Mouse (Mus musculus) MEL (cell line): ENCODE measurements at regions not wholly inside any gene's neighbourhood (a gene's known extent, or its start where the extent isn't known, plus 50 kb on each side); places are given as distances from the start of the nearest gene placed in this dataset.

Experiments used
- CTCF ChIP-seq, 3 experiments: IDR thresholded peaks in 2 of 3; conservative IDR thresholded peaks in 1 of 3; 2 replicates each; pipeline ENCODE4 v1.5.1; 2011 to 2012; ENCODE audit warnings: low read length in 3 of 3, low read depth in 2 of 3, mild to moderate bottlenecking in 2 of 3, improper control_type of control experiment in 1 of 3, inconsistent platforms in 1 of 3, mixed read lengths in 1 of 3, moderate library complexity in 1 of 3; ENCODE audit not compliant: control insufficient read depth in 1 of 3, insufficient read depth in 1 of 3, poor library complexity in 1 of 3, severe bottlenecking in 1 of 3
- E2F4 ChIP-seq: IDR thresholded peaks from 2 replicates; pipeline ENCODE4 v1.6.1; 2011; ENCODE audit warnings: low read depth, low read length, improper control_type of control experiment, borderline replicate concordance
- ELF1 ChIP-seq: IDR thresholded peaks from 2 replicates; pipeline ENCODE4 v1.6.1; 2014; ENCODE audit warnings: low read depth, mild to moderate bottlenecking, inconsistent platforms, low read length, improper control_type of control experiment, moderate library complexity
- EP300 ChIP-seq, 2 experiments: IDR thresholded peaks; 2 replicates each; pipeline ENCODE4 v1.6.1; 2011; ENCODE audit warnings: improper control_type of control experiment in 2 of 2, low read length in 2 of 2, low read depth in 1 of 2, mild to moderate bottlenecking in 1 of 2
- GATA1 ChIP-seq: IDR thresholded peaks from 2 replicates; pipeline ENCODE4 v1.6.1; 2011; ENCODE audit warnings: low read depth, low read length, improper control_type of control experiment
- HCFC1 ChIP-seq: IDR thresholded peaks from 2 replicates; pipeline ENCODE4 v1.6.1; 2012; ENCODE audit warnings: low read depth, mild to moderate bottlenecking, inconsistent platforms, low read length, improper control_type of control experiment, moderate library complexity
- POLR2A ChIP-seq, 2 experiments: IDR thresholded peaks; 2 replicates each; pipeline ENCODE4 v1.6.1; 2011 to 2012; ENCODE audit warnings: low read length in 2 of 2, mild to moderate bottlenecking in 2 of 2, control low read depth in 1 of 2, improper control_type of control experiment in 1 of 2, low read depth in 1 of 2, moderate library complexity in 1 of 2; ENCODE audit not compliant: control insufficient read depth in 1 of 2, insufficient read depth in 1 of 2, poor library complexity in 1 of 2
- POLR2AphosphoS2 ChIP-seq: IDR thresholded peaks from 2 replicates; pipeline ENCODE4 v1.6.1; 2011; ENCODE audit warnings: low read length, improper control_type of control experiment
- SIN3A ChIP-seq: IDR thresholded peaks from 2 replicates; pipeline ENCODE4 v1.6.1; 2012; ENCODE audit warnings: low read length, improper control_type of control experiment, inconsistent platforms
- TBP ChIP-seq: IDR thresholded peaks from 2 replicates; pipeline ENCODE4 v1.8.0; 2011; ENCODE audit warnings: low read depth, low read length, improper control_type of control experiment
- USF1 ChIP-seq: IDR thresholded peaks from 2 replicates; pipeline ENCODE4 v1.6.1; 2014; ENCODE audit warnings: low read depth, mild to moderate bottlenecking, inconsistent platforms, low read length, improper control_type of control experiment, moderate library complexity
- ZNF384 ChIP-seq: IDR thresholded peaks from 2 replicates; pipeline ENCODE4 v1.6.1; 2012; ENCODE audit warnings: low read depth, mild to moderate bottlenecking, inconsistent platforms, low read length, improper control_type of control experiment

- TF ChIP-seq POLR2A (IDR thresholded peaks at IDR 0.05; ENCODE audit: control insufficient read depth in 1 of 2, insufficient read depth in 1 of 2, low read depth in 1 of 2, low read length in 2 of 2, poor library complexity in 1 of 2) (no peak), TBP (no peak), CTCF (IDR thresholded peaks at IDR 0.05 in 2 of 3, conservative IDR thresholded peaks at IDR 0.05 in 1 of 3; ENCODE audit: control insufficient read depth in 1 of 3, insufficient read depth in 1 of 3, low read depth in 2 of 3, low read length in 3 of 3, poor library complexity in 1 of 3, severe bottlenecking in 1 of 3) (no peak), HCFC1 (no peak), SIN3A (no peak), ZNF384 (no peak), USF1 (no peak), EP300 (IDR thresholded peaks at IDR 0.05; ENCODE audit: low read depth in 1 of 2, low read length in 2 of 2) (no peak), POLR2AphosphoS2 (no peak), ELF1 (no peak), E2F4 (no peak), GATA1 (no peak)
Measured at GRCm38 (mm10) chr1:194330471-194330870, 287.5 kb upstream of the Plxna2 start.
